Mouse (Mus musculus) gastrocnemius, adult 8-10 months (tissue): ENCODE measurements around the gene Lpar2. TPM values are rescaled to one million over a fixed set of nuclear protein-coding genes. Genes with fewer than 3 reads are reported as not detected.

Experiments
- DNase-seq, 2 experiments: peaks; one replicate each; pipeline ENCODE4 v3.0.0; 2022; ENCODE audit warnings: low spot score in 2 of 2
- total RNA-seq, 4 experiments: library from RNA; stranded (reverse); gene quantifications; 2 replicates each; pipeline ENCODE4 v1.2.4; 2022

Gene Lpar2
- total RNA-seq, 4 experiments from 2014 or later, result 0.07 to 0.13 (median 0.07) TPM; not detected in 1

GRCm38 (mm10) chr8:69805491-69805890 lies 16.7 kb upstream of the Lpar2 start:
- DNase-seq, result no peak

GRCm38 (mm10) chr8:69807236-69807635 lies 15.0 kb upstream of the Lpar2 start:
- DNase-seq, result no peak

DNA sequence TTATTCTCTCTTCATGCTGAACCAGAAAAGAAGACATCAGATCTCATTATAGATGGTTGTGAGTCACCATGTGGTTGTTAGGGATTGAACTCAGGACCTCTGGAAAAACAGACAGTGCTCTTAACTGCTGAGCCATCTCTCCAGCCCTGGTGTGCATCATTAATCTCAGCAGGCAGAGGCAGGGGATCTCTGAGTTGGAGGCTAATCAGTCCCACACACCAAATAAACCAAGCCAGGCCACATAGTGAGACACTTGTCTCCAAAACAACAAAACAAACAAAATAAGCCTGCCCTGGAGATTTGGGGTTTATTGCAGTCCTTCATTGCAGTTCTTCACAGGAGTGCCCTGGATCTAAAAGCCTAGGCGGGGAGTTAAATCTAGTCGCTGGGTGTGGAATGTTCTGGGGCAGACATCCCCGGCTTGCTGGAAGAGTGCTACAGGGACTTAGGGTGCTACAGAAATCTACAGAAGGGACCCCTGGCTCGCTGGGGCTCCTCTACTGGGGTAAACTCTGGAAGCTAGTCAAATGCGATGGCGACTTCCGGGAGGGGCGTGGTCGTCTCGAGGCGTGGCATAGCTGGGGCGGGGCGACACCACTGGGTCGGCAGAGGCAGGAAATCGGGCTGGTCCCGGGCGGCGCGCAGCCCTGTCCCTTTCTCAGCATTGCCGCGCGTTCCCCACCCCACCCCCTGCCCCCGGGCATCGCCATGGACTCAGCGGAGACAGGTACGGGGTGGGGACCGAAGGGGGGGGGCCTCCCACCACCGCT lies 13.9 kb upstream of the Lpar2 start, which contains the start of gene Gmip:
Gene Gmip (plus strand): TSS at position 586 of the 770 bp plus-strand sequence.
- peak; percentile 59 to 61 for DNase-seq

GRCm38 (mm10) chr8:69808864-69809403 lies 13.3 kb upstream of the Lpar2 start:
- DNase-seq, result no peak

GRCm38 (mm10) chr8:69809820-69810219 lies 12.4 kb upstream of the Lpar2 start:
- no peak for DNase-seq

DNA sequence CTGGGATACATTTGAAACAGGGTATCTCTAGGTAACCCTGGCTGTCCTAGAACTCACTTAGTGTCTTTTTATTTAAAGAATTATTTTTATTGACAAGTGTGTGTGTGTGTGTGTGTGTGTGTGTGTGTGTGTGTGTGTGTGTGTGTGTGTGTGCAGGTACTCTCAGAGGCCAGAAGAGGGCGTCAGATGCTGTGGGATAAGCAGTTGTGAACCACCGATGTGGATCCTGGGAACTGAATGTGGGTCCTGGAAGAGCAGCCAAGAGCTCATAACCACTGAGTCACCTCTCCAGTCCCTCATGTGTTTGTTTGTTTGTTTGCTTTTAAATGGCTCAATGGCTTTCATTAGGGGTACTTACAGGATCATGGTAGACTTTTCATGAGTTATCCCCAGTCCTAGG lies 7.3 kb upstream of the Lpar2 start:
- DNase-seq, result no peak

- DNase-seq, result no peak
These were observed 6.8 kb upstream of the Lpar2 start for GRCm38 (mm10) chr8:69815396-69815795.

- DNase-seq, result no peak
These were observed 1.8 kb upstream of the Lpar2 start for GRCm38 (mm10) chr8:69820466-69820865.

GRCm38 (mm10) chr8:69821971-69822385 lies 251 bp upstream of the Lpar2 start:
- no peak for DNase-seq

DNA sequence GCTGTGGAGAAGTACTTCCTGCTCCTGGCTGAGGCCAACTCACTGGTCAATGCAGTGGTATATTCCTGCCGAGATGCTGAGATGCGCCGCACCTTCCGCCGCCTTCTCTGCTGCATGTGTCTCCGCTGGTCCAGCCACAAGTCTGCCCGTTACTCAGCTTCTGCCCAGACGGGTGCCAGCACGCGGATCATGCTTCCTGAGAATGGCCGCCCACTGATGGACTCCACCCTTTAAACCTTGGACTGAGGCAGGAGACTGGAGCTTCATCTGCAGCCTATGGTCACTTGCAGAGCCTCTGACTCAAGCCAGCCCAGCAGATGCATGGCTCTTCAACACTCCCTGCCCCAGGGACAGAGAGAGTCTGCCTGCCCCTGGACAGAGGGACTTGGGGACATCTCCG lies 4.1 kb downstream of the Lpar2 start:
- DNase-seq, result no peak

- peak; percentile 33 to 55 for DNase-seq
These were observed 10.1 kb downstream of the Lpar2 start, which contains the start of gene Pbx4 for GRCm38 (mm10) chr8:69832298-69832853. Gene Pbx4, plus strand, starts transcription at chr8:69832491.

DNA sequence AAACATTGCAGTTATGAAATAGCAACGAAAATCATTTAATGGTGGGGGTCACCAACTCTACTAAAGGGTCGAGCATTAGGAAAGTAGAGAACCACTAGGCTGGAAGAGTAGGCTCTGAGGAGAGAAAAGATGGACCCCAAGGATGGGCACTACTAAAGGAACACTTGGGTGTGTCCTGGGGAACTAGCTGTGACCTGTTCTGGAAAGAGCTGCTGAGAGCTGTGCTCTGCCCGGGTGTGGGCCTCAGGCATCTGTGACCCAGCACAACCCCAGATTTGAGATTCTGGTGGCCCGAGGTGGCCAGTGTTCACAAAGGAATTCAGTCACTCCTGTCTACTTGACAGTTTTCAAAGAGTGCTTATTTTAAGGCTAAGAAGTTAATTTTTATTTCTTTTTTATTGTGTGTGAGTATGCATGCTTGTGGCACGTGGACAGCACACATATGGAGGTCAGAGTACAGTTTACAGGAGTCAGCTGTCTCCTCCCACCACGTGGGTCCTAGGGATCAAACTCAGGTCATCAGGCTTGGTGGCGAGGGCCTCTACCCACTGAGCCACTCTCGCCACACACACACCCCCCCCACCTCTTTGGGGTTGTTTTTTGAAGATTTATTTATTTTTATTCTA lies 14.9 kb downstream of the Lpar2 start:
- DNase-seq, result no peak

GRCm38 (mm10) chr8:69847167-69848065 lies 25.2 kb downstream of the Lpar2 start:
- DNase-seq, result no peak

- no peak for DNase-seq
These were observed 26.7 kb downstream of the Lpar2 start for GRCm38 (mm10) chr8:69848951-69849350.

DNA sequence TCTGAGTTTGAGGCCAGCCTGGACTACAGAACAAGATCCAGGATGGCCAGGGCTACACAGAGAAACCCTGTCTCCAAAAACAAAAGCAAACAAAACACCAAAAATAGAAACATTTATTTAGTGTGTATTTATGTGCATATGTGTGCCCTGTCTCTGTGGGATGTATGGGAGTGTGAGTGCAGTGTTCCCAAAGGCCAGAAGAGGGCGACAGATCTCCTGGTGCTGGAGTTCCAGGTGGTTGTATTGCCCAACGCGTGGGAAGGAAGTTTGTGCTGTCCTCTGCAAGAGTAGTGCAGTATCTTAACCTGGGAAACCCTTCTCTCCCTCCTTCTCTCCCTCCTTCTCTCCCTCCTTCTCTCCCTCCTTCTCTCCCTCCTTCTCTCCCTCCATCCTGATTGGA lies 27.7 kb downstream of the Lpar2 start:
- DNase-seq, result no peak

DNA sequence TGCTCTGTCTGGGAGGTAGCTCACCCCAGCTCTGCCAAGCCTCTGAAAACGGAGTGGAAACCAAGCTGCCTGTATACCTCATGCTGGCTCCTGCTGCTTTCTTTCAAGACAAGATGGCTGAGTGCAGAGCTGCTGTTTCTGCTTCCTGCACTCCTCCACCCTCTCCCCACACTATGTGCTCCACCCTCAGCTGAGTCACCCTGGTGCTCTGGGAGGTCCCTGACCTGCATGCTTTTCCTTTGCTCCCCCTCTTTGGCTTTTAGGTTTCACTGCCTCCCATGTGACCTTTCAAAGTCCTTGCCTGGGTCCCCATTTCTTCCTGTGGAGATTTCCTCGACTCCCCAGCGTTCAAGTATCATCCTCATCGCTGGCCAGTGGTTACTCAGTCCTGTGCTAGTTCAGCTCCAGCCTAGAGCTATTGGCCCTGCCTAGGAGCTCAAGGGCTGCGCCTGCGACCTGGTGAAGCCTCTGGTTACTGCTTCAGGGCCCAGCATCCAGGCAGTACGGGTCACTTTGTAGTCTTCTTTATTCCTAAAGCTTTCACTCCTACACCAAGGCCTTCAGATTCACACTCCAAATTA lies 28.8 kb downstream of the Lpar2 start:
- DNase-seq, result no peak

- no peak for DNase-seq
These were observed 31.6 kb downstream of the Lpar2 start for GRCm38 (mm10) chr8:69853869-69854268.

GRCm38 (mm10) chr8:69860807-69861206 lies 38.6 kb downstream of the Lpar2 start:
- DNase-seq, result no peak

DNA sequence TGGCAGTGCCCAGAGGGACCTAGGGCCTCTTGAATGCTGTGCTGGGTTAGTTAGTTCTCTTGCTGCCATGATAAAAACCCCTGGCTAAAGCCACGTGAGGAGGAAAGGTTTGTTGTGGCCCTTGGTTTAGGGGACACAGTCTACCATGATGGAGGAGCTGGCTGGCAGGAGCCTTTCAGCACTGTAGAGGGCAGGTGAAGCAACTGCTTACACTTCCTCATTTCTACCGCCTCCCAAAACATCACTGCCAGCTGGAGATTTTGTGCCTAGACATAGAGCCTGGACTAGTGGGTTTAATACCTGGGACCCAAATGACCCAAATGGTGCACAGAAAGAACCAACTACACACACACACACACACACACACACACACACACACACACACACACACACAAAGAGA lies 39.0 kb downstream of the Lpar2 start:
- no peak for DNase-seq

GRCm38 (mm10) chr8:69863387-69864020 lies 41.3 kb downstream of the Lpar2 start:
- DNase-seq, result no peak
